Mouse (Mus musculus) ES-CJ7 (cell line): ENCODE measurements around the gene Zfp459.
"Not testable (repeated sequence)": the region's sequence is repeated elsewhere in the genome, so short reads cannot be mapped to it uniquely, and the experiment has no call there.

Experiments used
- DNase-seq: peaks from one replicate; pipeline ENCODE4 v3.0.0; 2011; ENCODE audit warnings: low read depth, low spot score

Zfp459 gene

DNA sequence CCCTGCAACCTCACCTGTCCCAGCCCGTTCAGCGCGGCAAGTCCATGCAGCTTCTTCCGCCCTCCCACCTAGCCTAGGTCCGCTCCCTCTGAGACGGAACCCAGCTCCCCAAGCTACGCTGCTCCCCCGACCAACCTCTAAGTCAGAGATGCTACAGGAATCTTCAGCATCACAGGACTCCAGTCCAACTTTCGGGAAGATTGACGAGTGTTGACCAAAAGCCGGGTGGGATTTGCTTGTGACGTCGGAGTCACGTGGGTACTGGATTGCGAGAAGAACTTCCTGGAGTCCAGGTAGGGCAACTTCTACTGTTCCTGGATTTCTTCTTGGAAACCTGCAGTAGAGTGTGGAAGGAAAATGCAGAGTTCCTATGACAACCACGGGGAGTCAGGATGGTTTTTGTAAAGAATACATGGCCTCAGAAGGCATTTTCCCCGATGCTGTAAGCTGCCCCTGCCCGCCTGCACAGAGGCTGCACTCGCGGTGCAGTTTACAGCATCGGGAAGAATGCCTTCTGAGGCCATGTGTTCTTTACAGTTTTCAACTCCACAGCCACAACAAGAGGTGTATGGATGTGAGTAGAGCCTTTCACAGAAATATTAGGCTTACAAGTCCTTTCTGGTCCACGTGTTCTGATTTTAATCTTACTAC lies at the start of gene Zfp459:
Gene Zfp459 (minus strand): TSS at position 212 of the 651 bp plus-strand sequence.
- peak; percentile 85 for DNase-seq

DNA sequence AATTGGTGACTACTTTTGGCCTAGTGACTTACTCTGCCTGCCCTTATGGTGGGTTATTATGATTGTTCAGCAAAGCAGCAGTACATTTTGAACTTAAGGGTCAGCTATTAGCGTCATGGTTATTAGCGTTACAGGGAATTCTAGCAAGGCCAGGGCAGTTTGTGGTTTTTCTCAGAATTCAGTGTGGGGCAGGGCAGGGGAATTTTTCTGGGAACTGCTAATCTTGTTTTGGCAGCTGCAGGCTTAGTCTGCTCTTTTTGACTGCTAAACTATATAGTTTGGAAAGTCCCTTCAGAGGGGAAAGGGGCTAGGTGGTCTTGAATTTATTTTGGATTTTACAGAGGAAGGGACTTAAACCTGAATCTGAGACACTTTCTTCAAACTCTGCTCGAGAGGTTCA lies 48.1 kb upstream of the Zfp459 start:
- no peak for DNase-seq

DNA sequence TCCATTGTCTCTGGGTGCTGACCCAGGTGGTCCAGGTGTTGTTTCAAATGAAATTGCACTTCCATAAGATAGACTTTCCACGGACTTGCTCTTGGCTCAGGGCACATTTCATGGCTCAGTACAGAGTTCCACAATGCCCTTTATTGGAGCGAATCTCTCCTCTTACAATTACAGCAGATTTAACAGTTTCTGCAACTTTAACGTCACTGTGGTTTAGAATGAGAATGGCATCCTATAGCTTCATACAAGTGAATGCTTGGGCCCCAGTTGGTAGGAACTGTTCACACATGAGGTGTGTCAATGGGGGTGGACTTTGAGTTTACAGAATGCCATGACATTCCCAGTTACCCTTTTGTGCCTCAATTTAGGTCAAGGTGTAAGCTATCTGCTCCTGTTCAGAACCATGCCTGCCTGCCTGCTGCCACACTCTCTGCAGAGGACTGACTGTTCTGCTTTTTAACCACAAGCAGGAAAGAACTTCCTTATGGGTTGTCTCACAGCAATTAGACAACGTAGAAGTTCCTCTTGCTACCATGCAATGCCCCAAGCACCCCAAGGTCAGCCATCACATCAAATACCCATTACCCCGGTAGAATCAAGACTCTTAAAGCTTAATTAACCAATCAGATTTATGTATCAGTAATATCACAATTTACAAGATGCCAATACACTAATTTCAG lies 42.4 kb upstream of the Zfp459 start:
- DNase-seq: not testable (repeated sequence)

DNA sequence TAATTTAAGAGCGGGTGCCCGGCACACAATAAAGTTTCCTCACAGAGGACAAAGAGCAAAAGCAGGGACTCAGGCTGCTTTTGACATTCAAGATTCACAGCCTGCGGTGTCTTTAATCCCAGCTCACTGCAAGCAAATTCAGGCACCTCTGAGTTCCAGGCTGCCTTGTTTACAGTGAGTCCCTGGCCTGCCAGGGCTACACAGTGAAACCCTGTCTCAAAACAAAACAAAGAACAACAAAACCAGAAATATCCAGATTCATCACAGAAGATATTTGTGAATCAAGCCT lies 30.7 kb upstream of the Zfp459 start:
- no peak for DNase-seq

DNA sequence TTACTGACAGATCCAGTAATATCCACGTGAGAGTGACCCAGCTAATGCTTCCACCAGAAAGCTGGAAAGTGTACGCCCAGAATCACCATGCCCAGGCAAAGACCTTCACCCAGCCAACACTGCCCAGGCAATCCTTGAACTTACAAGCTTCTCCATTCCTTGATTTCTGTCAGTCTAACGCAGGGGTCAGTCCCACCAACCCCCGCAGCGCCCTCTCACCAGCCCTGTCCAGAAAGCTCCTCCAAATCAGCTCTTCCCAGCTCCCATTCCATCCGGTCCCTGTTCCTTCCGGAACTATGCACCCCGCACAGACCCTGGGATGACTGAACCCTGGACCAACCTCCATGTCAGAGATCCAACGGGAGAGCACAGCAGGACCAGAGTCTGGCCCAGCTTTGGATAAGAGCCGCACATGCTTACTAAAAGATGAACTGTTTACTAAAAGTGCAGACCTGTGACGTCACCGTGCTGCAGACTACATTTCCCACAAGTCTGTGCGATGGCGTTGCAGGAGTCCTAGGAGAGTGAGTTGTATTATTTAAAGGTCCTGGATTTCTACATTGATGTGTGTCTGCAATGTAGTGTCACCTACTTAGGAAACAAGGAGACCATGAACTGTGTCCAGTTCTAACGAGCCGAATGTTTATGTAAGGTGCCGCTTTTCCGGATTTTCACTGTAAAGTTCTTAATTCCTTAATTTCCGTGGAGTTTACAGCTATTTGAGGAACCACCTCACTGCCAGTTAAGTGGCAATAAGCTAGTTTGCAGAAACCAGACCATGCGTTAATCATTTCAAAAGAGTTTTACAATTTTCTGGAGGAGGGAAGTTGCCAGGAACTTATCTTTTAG lies 30.2 kb upstream of the Zfp459 start, which contains the start of gene Zfp874a:
Gene Zfp874a (minus strand): TSS at position 453 of the 849 bp plus-strand sequence.
- peak; percentile 86 for DNase-seq

DNA sequence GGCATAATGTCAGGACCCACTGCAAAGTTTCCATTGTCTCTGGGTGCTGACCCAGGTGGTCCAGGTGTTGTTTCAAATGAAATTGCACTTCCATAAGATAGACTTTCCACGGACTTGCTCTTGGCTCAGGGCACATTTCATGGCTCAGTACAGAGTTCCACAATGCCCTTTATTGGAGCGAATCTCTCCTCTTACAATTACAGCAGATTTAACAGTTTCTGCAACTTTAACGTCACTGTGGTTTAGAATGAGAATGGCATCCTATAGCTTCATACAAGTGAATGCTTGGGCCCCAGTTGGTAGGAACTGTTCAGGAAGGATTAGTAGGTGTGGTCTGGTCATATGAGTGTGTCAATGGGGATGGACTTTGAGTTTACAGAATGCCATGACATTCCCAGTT lies 15.9 kb upstream of the Zfp459 start:
- not testable (repeated sequence) for DNase-seq

DNA sequence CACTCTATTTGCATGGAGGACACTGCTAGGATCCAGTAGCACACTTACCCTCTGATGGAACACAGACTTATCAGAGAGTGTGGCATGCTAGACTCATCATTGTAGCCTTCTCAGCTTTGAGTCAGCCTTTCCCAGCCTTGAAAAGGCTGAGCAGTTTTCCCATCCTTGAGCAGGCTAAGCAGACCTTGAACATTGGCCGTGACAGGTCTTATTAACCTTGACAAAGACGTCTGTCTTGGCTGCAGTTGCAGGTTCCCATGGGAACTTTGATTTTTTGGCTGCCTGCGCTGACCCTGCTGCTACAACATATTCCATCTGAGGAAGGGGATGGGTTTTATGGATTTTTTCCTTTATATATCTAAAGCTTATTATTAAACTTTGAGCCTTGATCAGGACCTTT lies 6.9 kb upstream of the Zfp459 start:
- DNase-seq: peak; percentile 31

DNA sequence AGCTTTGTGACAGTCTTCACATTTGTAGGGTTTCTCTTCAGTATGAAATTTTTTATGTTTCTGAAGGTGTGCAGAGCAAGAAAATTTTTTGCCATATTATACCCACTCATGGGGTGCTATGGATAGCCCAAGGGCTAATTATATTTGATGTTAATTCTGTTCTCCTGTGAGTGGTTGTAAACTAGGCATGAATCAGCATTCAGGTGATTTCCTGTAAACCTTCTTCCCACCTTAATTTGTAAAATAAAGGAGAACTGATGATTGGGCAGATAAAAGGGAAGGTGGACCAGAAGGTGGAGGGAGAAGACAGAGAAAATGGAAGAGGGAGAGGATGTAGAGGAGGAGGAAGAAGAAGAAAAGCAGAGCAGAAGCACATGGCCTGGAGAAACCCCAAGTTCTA lies 4.5 kb upstream of the Zfp459 start:
- peak; percentile 51 for DNase-seq

DNA sequence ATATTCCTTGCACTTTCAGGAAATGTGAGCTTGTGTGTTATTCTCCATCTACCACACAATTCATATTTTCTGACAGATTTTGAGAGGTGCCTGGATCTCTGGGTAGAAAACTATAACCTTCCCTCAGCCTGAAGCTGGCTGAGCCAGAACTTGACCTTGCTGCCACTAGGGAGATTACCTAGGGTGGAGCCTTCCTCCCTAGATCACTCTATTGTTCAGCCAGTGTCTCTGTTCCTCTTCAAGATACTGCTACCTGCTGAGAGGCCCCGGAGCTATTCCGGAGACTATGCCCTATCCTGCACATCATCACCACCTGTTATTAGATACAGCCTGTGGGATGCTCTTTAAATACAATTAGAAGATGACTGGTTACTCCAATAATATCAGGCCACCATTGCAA lies 1.3 kb upstream of the Zfp459 start:
- peak; percentile 57 for DNase-seq

DNA sequence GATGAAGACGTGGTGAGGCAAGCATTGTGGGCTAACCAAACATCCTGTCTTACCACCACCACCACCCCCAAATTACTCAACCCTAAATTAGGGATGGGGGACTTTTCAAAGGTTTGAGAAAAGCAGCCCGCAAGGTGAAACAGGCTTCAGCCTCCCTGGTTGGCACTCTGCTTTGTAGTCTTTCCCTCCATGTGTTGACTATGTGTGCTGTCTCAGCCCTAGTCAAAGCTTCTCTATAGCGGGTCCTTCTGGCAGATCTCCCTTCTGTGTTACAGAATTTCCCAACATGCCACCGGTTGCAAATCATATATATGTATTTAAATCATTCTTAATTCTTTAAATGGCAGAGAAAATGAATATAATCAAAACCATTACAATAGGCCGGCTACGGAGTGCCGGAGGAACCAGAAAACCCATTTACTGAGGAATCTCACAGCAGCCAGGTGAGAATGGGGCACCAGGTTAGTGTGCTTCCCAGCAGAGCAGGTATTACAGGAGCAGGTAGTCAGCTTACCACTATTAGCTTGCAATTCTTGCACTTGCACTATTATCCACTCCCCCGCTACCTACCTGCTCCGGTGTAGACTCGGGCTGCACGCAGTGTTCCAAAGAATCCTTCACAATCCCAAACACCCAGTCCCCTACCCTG lies 536 bp downstream of the Zfp459 start:
- no peak for DNase-seq

DNA sequence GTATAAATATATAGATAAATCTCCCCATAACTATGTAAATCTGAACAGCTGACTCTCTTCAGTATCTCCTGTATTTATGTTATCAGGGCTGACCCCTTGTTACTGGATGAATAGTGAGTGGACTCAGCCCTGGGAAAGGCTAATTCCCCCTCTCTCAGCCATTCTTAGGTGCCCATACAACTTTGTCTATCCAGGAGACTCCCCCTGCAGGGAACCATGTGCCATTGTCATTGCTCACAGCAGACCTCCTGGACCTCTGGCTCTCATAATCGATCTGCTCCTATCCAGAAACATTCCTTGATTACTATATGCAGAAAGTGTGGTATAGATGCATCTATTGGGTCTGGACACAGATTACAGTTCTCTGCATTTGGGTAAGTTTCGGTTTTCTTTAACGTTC lies 4.4 kb downstream of the Zfp459 start:
- peak; percentile 69 for DNase-seq

DNA sequence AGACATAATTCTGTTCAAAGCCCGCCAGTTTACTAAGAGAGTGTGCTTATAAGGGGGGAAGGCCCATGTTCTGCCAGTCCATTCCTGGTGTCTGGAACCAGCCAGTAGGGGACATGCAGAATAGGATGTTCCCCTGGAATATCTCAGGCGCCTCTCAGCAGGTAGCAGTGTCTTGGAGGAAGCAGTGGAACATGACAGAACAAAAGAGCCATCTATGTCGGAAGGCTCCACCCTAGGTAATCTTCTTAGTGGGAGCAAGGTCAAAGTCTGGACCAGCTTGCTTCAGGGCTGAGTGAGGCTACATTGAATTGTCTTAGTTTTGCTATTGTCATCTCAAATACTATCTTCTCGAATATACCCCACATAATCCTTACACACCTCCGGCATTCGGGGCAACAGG lies 5.5 kb downstream of the Zfp459 start:
- DNase-seq: peak; percentile 93

DNA sequence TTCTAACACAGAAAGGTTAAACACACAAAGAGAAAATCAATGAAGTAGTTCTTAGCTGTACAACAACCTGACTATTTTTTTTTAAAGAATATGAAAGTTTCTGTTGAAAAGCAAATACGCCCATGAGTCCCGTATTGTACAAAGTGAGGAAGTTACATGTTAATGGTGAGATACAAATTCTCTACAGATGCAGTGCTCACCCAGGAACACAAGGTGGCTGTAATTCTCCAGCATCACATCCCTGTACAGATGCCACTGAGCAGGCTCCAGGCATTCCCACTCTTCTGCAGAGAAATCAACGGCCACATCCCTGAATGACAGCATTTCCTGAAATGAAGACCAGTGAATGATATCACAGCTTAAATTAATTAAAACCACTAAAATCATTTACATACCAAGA lies 7.6 kb downstream of the Zfp459 start:
- DNase-seq: not testable (repeated sequence)

DNA sequence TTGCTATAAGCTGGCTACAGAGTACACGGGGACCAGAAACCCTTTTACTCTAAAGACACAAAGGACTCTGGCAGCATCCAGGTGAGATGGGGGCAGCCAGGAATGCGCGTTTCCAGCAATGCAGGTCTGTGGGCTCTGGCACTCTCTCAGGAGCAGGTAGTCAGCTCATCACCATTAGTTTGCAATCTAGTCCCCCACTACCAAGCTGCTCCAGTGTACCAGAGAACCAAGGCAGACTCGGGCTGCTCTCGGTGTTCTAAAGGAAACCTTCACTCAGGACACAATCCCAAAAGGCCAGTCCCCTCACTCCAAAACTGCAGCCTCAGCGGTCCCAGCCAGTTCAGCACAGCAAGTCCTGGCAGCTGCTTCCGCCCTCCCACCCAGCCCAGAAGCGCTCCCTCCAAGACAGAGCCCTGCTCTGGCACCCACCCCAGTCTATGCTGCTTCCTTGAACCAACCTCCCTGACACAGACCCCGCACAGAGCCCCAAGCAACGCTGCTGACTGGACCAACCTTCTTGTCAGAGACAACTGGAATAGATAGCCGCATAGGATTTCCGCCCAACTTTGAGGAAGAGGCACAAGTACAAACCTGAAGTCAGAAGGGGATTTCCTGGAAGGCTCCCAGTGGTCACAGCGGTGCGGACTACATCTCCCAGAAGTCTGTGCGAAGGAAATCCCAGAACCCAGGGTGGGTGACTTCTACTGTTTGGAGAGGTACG lies 21.9 kb downstream of the Zfp459 start, which contains the start of gene Zfp429:
Gene Zfp429 (minus strand): TSS at position 637 of the 721 bp plus-strand sequence.
- peak; percentile 40 for DNase-seq

DNA sequence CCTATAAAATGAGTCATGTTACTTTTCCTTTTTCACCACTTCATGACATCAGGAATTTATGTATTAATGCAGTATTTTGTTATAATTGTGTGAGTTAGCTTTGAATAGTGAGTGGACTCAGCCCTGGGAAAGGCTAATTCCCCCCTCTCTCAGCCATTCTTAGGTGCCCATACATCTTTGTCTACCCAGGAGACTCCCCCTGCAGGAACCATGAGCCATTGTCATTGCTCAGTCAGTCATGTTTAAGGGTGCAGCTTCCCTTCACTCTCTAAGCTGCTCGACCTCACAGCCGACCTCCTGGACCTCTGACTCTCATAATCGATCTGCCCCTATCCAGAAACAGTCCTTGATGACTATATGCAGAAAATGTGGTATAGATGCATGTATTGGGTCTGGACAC lies 45.0 kb downstream of the Zfp459 start:
- DNase-seq: not testable (repeated sequence)

DNA sequence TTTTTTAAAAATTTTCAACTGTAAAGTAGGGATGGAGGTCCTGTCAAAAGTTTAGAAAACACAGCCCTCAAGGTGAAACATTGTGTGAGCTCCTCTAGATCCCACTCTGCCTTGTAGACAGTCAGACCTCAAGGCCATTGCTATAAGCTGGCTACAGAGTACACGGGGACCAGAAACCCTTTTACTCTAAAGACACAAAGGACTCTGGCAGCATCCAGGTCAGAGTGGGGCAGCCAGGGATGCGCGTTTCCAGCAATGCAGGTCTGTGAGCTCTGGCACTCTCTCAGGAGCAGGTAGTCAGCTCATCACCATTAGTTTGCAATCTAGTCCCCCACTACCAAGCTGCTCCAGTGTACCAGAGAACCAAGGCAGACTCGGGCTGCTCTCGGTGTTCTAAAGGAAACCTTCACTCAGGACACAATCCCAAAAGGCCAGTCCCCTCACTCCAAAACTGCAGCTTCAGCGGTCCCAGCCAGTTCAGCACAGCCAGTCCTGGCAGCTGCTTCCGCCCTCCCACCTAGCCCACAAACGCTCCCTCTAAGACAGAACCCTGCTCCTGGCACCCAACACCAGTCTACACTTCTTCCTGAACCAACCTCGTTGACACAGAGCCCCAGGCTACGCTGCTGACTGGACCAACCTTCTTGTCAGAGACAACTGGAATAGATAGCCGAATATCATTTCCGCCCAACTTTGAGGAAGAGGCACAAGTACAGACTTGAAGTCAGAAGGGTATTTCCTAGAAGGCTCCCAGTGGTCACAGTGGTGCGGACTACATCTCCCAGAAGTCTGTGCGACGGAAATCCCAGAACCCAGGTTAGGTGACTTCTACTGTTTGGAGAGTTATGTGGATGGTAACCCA lies 45.9 kb downstream of the Zfp459 start, which contains the start of the genes Gm28041 and Zfp456:
Gene Gm28041 (minus strand): TSS at position 684 of the 862 bp plus-strand sequence.
Gene Zfp456 (minus strand): TSS at position 761 of the 862 bp plus-strand sequence.
- DNase-seq: peak; percentile 66

DNA sequence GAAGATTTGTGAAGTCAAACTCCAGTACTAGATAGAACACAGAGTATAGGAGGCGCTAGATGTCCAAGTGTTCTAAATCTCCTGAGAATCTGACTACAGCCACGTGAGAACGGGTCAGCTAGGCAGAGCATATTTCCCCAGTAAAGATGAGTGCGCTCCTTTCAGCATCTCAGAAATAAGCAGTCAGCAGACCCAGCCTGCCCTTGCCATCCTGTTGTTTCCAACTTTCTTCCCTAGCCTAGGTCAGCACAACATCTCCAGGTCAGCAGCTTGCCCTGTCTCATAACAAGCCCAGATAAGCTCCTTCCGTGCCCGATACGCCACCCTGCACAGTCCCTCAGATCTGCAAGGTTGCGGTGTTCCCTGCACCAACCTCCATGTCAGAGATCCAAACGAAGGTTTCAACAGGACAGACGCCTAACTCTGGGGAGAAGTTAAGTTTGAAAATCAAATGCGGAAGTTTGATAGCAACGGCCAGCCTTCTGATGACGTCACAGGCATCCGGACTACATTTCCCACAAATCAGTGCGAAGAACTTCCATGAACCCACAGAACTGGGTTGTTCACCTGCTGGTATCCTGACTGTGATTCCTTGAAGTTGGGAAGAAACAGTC lies 61.0 kb downstream of the Zfp459 start, which contains the start of the genes Gm28044 and Zfp953:
Gene Gm28044 (minus strand): TSS at position 406 of the 614 bp plus-strand sequence.
Gene Zfp953 (minus strand): TSS at position 475 of the 614 bp plus-strand sequence.
- DNase-seq: peak; percentile 85
